Mouse (Mus musculus): ENCODE results near the gene Ank. TPM values are rescaled to one million over a fixed set of nuclear protein-coding genes. Genes with fewer than 3 reads are reported as not detected.
A peak's percentile ranks its signal among the peaks of the same experiment; 100 is the strongest.

Gene Ank
- polyA plus RNA-seq, 1 experiment from 2014 or later: 13.9 TPM

DNA sequence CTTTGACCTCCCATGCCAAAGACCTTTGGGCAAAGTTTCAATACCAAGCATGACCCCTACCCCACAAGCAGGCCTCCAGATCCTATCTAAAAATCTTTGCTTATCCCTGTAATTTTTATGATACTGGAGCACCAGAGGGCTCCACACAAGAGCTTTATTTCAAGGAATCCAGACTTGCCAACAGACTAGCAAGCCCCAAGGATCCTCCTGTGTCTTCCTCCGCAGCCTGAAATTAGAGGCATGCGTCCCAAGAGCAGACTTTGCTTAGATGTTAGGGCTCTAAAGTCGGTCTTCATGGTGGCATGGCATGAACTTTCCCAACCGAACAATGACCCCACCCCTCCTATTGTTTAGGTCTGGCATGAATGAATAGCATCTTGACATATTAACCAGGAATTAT lies 69.2 kb downstream of the Ank start:
- no peaks in the 10 kb centered on the region for H3K36me3 ChIP-seq (ENCODE audit: control insufficient read depth, insufficient read depth, low read length)
- ATAC-seq (no peak), DNase-seq (ENCODE audit: low spot score) (no peak)
- H3K4me1 ChIP-seq (ENCODE audit: control insufficient read depth, insufficient read depth, low read length): no peaks in the 10 kb centered on the region
- no peak overlapping the region for H3K4me3 ChIP-seq (ENCODE audit: low read depth, low read length)
- 80% methylated on average over 4 of the region's 4 CpGs for WGBS
- no peak overlapping the region for H3K4me2 ChIP-seq (ENCODE audit: low read length)
- H3K9ac ChIP-seq (ENCODE audit: low read length): no peak overlapping the region
- no peak overlapping the region for H3K27ac ChIP-seq (ENCODE audit: low read depth, low read length)
- no peaks in the 10 kb centered on the region for H3K9me3 ChIP-seq (replicated peaks; ENCODE audit: control insufficient read depth, low read length)
- H3K27me3 ChIP-seq (replicated peaks; ENCODE audit: control insufficient read depth, insufficient read depth, low read length): no peaks in the 10 kb centered on the region

- WGBS: 96% methylated on average over 7 of the region's 7 CpGs
- H3K4me3 ChIP-seq (ENCODE audit: low read depth, low read length): no peak overlapping the region
- H3K9me3 ChIP-seq (replicated peaks; ENCODE audit: control insufficient read depth, low read length): no peaks in the 10 kb centered on the region
- DNase-seq (ENCODE audit: low spot score) (no peak), ATAC-seq (no peak)
- H3K4me2 ChIP-seq (ENCODE audit: low read length): no peak overlapping the region
- H3K36me3 ChIP-seq (ENCODE audit: control insufficient read depth, insufficient read depth, low read length): no peaks in the 10 kb centered on the region
- H3K9ac ChIP-seq (ENCODE audit: low read length): no peak overlapping the region
- no peaks in the 10 kb centered on the region for H3K4me1 ChIP-seq (ENCODE audit: control insufficient read depth, insufficient read depth, low read length)
- no peaks in the 10 kb centered on the region for H3K27me3 ChIP-seq (replicated peaks; ENCODE audit: control insufficient read depth, insufficient read depth, low read length)
- H3K27ac ChIP-seq (ENCODE audit: low read depth, low read length): no peak overlapping the region
These were observed 69.7 kb downstream of the Ank start for GRCm38 (mm10) chr15:27536186-27536585.

GRCm38 (mm10) chr15:27536771-27537170 lies 70.3 kb downstream of the Ank start:
- Histone ChIP-seq H3K4me2 (ENCODE audit: low read length) (no peak overlapping the region), H3K9ac (ENCODE audit: low read length) (no peak overlapping the region), H3K4me3 (ENCODE audit: low read depth, low read length) (no peak overlapping the region), H3K9me3 (replicated peaks; ENCODE audit: control insufficient read depth, low read length) (no peaks in the 10 kb centered on the region), H3K4me1 (ENCODE audit: control insufficient read depth, insufficient read depth, low read length) (no peaks in the 10 kb centered on the region), H3K36me3 (ENCODE audit: control insufficient read depth, insufficient read depth, low read length) (no peaks in the 10 kb centered on the region), H3K27ac (ENCODE audit: low read depth, low read length) (no peak overlapping the region), H3K27me3 (replicated peaks; ENCODE audit: control insufficient read depth, insufficient read depth, low read length) (no peaks in the 10 kb centered on the region)
- ATAC-seq (no peak), DNase-seq (ENCODE audit: low spot score) (no peak)
- WGBS: 67% methylated on average over 5 of the region's 5 CpGs

DNA sequence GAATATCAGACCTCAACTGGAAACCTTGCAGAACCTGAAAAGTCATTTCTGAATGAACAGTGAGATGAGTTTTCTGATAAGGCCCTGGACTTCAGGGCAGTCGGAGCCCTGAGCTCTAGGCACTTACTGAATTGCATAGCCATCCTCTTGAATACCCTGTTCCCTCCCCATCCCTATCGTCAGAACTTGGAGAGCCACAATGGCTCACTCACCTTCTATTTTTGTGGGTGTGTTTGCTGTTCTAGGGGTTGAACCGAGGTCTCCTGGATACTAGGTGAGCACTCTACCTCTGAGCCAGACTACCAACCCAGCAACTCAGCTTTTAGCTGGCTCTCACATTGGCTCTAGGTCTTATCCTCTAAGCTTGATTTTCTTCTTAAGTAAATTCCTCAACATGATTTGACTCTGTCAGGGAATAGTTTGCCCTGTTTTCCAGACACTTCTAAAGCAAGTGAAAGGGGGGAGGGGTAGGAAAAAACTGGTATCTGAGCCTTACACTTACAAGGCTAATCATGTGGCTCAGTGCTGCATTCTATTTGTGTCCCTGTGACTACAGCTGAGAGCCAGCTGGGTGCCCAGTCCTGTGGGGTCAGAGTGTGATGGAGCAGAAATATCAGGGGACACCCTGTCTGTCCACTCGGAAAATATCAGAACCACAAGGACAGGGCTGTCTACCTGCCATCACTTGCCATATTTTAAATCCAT lies 71.2 kb downstream of the Ank start:
- H3K4me1 ChIP-seq (ENCODE audit: control insufficient read depth, insufficient read depth, low read length): no peaks in the 10 kb centered on the region
- DNase-seq (ENCODE audit: low spot score) (no peak), ATAC-seq (no peak)
- H3K4me2 ChIP-seq (ENCODE audit: low read length): no peak overlapping the region
- no peak overlapping the region for H3K9ac ChIP-seq (ENCODE audit: low read length)
- H3K4me3 ChIP-seq (ENCODE audit: low read depth, low read length): no peak overlapping the region
- no peaks in the 10 kb centered on the region for H3K27me3 ChIP-seq (replicated peaks; ENCODE audit: control insufficient read depth, insufficient read depth, low read length)
- H3K36me3 ChIP-seq (ENCODE audit: control insufficient read depth, insufficient read depth, low read length): no peaks in the 10 kb centered on the region
- no peaks in the 10 kb centered on the region for H3K9me3 ChIP-seq (replicated peaks; ENCODE audit: control insufficient read depth, low read length)
- WGBS: 69% methylated on average over 4 of the region's 4 CpGs
- no peak overlapping the region for H3K27ac ChIP-seq (ENCODE audit: low read depth, low read length)

GRCm38 (mm10) chr15:27539745-27540144 lies 73.3 kb downstream of the Ank start:
- no peak overlapping the region for H3K4me2 ChIP-seq (ENCODE audit: low read length)
- H3K9me3 ChIP-seq (replicated peaks; ENCODE audit: control insufficient read depth, low read length): no peaks in the 10 kb centered on the region
- H3K4me1 ChIP-seq (ENCODE audit: control insufficient read depth, insufficient read depth, low read length): no peaks in the 10 kb centered on the region
- no peak overlapping the region for H3K27ac ChIP-seq (ENCODE audit: low read depth, low read length)
- H3K4me3 ChIP-seq (ENCODE audit: low read depth, low read length): no peak overlapping the region
- H3K36me3 ChIP-seq (ENCODE audit: control insufficient read depth, insufficient read depth, low read length): no peaks in the 10 kb centered on the region
- 94% methylated on average over 9 of the region's 9 CpGs for WGBS
- ATAC-seq (no peak), DNase-seq (ENCODE audit: low spot score) (no peak)
- no peaks in the 10 kb centered on the region for H3K27me3 ChIP-seq (replicated peaks; ENCODE audit: control insufficient read depth, insufficient read depth, low read length)
- H3K9ac ChIP-seq (ENCODE audit: low read length): no peak overlapping the region

GRCm38 (mm10) chr15:27545203-27545602 lies 78.7 kb downstream of the Ank start:
- Histone ChIP-seq H3K9ac (ENCODE audit: low read length) (no peak overlapping the region), H3K4me1 (ENCODE audit: control insufficient read depth, insufficient read depth, low read length) (no peaks in the 10 kb centered on the region; the same call in 1 of the 2 replicates), H3K9me3 (replicated peaks; ENCODE audit: control insufficient read depth, low read length) (no peaks in the 10 kb centered on the region), H3K4me3 (ENCODE audit: low read depth, low read length) (no peak overlapping the region), H3K4me2 (ENCODE audit: low read length) (no peak overlapping the region), H3K27me3 (replicated peaks; ENCODE audit: control insufficient read depth, insufficient read depth, low read length) (no peaks in the 10 kb centered on the region), H3K36me3 (ENCODE audit: control insufficient read depth, insufficient read depth, low read length) (no peaks in the 10 kb centered on the region), H3K27ac (ENCODE audit: low read depth, low read length) (no peak overlapping the region)
- no peak for DNase-seq (ENCODE audit: low spot score)
- ATAC-seq: no peak
- WGBS: 88% methylated on average over 10 of the region's 10 CpGs

DNA sequence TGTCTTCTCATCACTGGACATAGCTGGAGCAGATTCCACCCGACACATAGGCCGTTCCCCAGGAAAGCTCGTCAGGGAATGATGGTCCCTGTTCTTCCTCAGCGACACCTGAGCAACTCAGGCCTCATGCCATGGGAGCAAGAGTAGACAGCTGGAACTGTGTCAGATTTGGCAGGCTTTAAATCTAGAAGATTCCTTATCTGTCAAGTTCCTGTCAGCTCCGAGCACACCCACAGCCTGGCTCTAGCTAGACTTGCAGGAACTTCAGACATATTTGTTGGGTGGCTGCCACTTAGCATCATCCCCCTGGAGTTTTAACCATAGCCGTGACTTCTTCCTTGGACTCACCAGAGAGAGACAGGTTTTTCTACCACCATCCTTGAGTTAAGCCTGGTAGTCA lies 81.6 kb downstream of the Ank start:
- no peaks in the 10 kb centered on the region; the same call in 1 of the 2 replicates for H3K4me1 ChIP-seq (ENCODE audit: control insufficient read depth, insufficient read depth, low read length)
- no peaks in the 10 kb centered on the region for H3K36me3 ChIP-seq (ENCODE audit: control insufficient read depth, insufficient read depth, low read length)
- no peaks in the 10 kb centered on the region for H3K9me3 ChIP-seq (replicated peaks; ENCODE audit: control insufficient read depth, low read length)
- no peak overlapping the region for H3K4me3 ChIP-seq (ENCODE audit: low read depth, low read length)
- WGBS: 89% methylated on average over 6 of the region's 6 CpGs
- H3K4me2 ChIP-seq (ENCODE audit: low read length): no peak overlapping the region
- DNase-seq (ENCODE audit: low spot score) (no peak), ATAC-seq (no peak)
- H3K27me3 ChIP-seq (replicated peaks; ENCODE audit: control insufficient read depth, insufficient read depth, low read length): no peaks in the 10 kb centered on the region
- no peak overlapping the region for H3K9ac ChIP-seq (ENCODE audit: low read length)
- H3K27ac ChIP-seq (ENCODE audit: low read depth, low read length): no peak overlapping the region

DNA sequence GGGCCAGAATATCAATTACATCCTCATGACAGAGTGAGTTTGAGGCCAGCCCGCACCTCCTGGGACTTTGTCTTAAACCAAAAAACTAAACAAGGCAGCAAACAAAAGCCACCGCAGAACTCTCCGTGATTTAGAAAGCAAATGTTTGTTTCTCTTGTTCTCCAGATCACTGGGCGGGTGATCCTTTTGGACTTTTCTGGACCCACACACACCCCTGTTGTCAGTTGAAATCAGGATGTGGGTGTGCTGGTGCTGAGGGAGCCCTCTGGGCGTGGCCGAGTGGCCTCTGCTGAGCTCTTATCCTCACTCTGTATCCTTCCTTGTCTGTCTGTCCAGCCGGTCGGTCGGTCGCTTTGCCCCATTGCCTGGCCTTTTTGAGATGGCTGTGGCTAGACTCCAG lies 82.6 kb downstream of the Ank start:
- no peaks in the 10 kb centered on the region for H3K36me3 ChIP-seq (ENCODE audit: control insufficient read depth, insufficient read depth, low read length)
- no peak overlapping the region for H3K9ac ChIP-seq (ENCODE audit: low read length)
- H3K4me2 ChIP-seq (ENCODE audit: low read length): no peak overlapping the region
- H3K9me3 ChIP-seq (replicated peaks; ENCODE audit: control insufficient read depth, low read length): no peaks in the 10 kb centered on the region
- ATAC-seq: no peak
- no peaks in the 10 kb centered on the region; the same call in 1 of the 2 replicates for H3K4me1 ChIP-seq (ENCODE audit: control insufficient read depth, insufficient read depth, low read length)
- WGBS: 90% methylated on average over 10 of the region's 10 CpGs
- no peak overlapping the region for H3K4me3 ChIP-seq (ENCODE audit: low read depth, low read length)
- H3K27me3 ChIP-seq (replicated peaks; ENCODE audit: control insufficient read depth, insufficient read depth, low read length): no peaks in the 10 kb centered on the region
- H3K27ac ChIP-seq (ENCODE audit: low read depth, low read length): no peak overlapping the region
- no peak for DNase-seq (ENCODE audit: low spot score)

GRCm38 (mm10) chr15:27549878-27550277 lies 83.4 kb downstream of the Ank start:
- Histone ChIP-seq H3K36me3 (ENCODE audit: control insufficient read depth, insufficient read depth, low read length) (no peaks in the 10 kb centered on the region), H3K9ac (ENCODE audit: low read length) (no peak overlapping the region), H3K27me3 (replicated peaks; ENCODE audit: control insufficient read depth, insufficient read depth, low read length) (no peaks in the 10 kb centered on the region), H3K4me2 (ENCODE audit: low read length) (no peak overlapping the region), H3K27ac (ENCODE audit: low read depth, low read length) (no peak overlapping the region), H3K4me1 (ENCODE audit: control insufficient read depth, insufficient read depth, low read length) (no peaks in the 10 kb centered on the region; the same call in 1 of the 2 replicates), H3K4me3 (ENCODE audit: low read depth, low read length) (no peak overlapping the region), H3K9me3 (replicated peaks; ENCODE audit: control insufficient read depth, low read length) (no peaks in the 10 kb centered on the region)
- ATAC-seq (peak; percentile 40; the same call in 1 of the 2 replicates), DNase-seq (ENCODE audit: low spot score) (peak; percentile 27)
- 55% methylated on average over 7 of the region's 7 CpGs for WGBS

Data from forebrain, embryonic 14.5 days (tissue).